Mouse (Mus musculus): ENCODE measurements around the gene 1700067K01Rik.

1700067K01Rik gene

GRCm38 (mm10) chr8:84012499-84013165, 11.3 kb downstream of the 1700067K01Rik start:
- DNase-seq = peak; percentile 74 to 82

- DNase-seq = no peak
Observed at GRCm38 (mm10) chr8:84015833-84016232, 14.5 kb downstream of the 1700067K01Rik start.

GRCm38 (mm10) chr8:84019738-84020137, 18.4 kb downstream of the 1700067K01Rik start:
- no peak for DNase-seq

- DNase-seq = peak; percentile 84
Observed at GRCm38 (mm10) chr8:84021096-84021495, 19.8 kb downstream of the 1700067K01Rik start, which contains the start of gene Palm3. Palm3 (plus strand) TSS chr8:84021471.

- peak in 1 of 2 experiments; percentile 28 for DNase-seq
Observed at GRCm38 (mm10) chr8:84021569-84021968, 20.3 kb downstream of the 1700067K01Rik start.

- DNase-seq = peak; percentile 89 to 91
Observed at GRCm38 (mm10) chr8:84023085-84023484, 21.8 kb downstream of the 1700067K01Rik start.

GRCm38 (mm10) chr8:84023631-84024030, 22.3 kb downstream of the 1700067K01Rik start:
- DNase-seq = peak; percentile 79 to 88

- DNase-seq = peak; percentile 65 to 88
Observed at GRCm38 (mm10) chr8:84024171-84024570, 22.9 kb downstream of the 1700067K01Rik start.

GRCm38 (mm10) chr8:84025863-84026262, 24.6 kb downstream of the 1700067K01Rik start:
- DNase-seq = peak in 1 of 2 experiments; percentile 36

GRCm38 (mm10) chr8:84027449-84027848, 26.1 kb downstream of the 1700067K01Rik start:
- no peak for DNase-seq

GRCm38 (mm10) chr8:84029272-84029671, 28.0 kb downstream of the 1700067K01Rik start:
- DNase-seq = no peak

GRCm38 (mm10) chr8:84032777-84033176, 31.5 kb downstream of the 1700067K01Rik start:
- DNase-seq = no peak

GRCm38 (mm10) chr8:84038015-84038414, 36.7 kb downstream of the 1700067K01Rik start:
- peak; percentile 43 to 54 for DNase-seq

GRCm38 (mm10) chr8:84039050-84039449, 37.7 kb downstream of the 1700067K01Rik start:
- peak; percentile 73 to 87 for DNase-seq

- DNase-seq = peak; percentile 80 to 88
Observed at GRCm38 (mm10) chr8:84042066-84042947, 41.0 kb downstream of the 1700067K01Rik start, which contains the start of gene Il27ra. Il27ra (minus strand) TSS chr8:84042589.

GRCm38 (mm10) chr8:84042948-84043342, 41.6 kb downstream of the 1700067K01Rik start:
- no peak for DNase-seq

GRCm38 (mm10) chr8:84044103-84044502, 42.8 kb downstream of the 1700067K01Rik start:
- no peak for DNase-seq

- DNase-seq = no peak
Observed at GRCm38 (mm10) chr8:84044900-84045299, 43.6 kb downstream of the 1700067K01Rik start, which contains the start of gene Rln3. Rln3 (minus strand) TSS chr8:84045000.

GRCm38 (mm10) chr8:84046505-84046904, 45.2 kb downstream of the 1700067K01Rik start:
- DNase-seq = no peak

GRCm38 (mm10) chr8:84048171-84048570, 46.9 kb downstream of the 1700067K01Rik start:
- no peak for DNase-seq

GRCm38 (mm10) chr8:84052746-84053145, 51.4 kb downstream of the 1700067K01Rik start:
- DNase-seq = no peak

- no peak for DNase-seq
Observed at GRCm38 (mm10) chr8:84053229-84053628, 51.9 kb downstream of the 1700067K01Rik start.

Measured in kidney, postnatal 36 days (tissue).